Mouse (Mus musculus) limb, embryonic 11.5 days (tissue): ENCODE results near the gene Cuedc1. TPM values are rescaled to one million over a fixed set of nuclear protein-coding genes. Genes with fewer than 3 reads are reported as not detected.

ENCODE experiments used
- ATAC-seq: fragments of 200-750 bp; cut with Nextera tagmentation; 2 replicates; pipeline ENCODE4 v1.8.0; 2017; ENCODE audit warnings: low read depth; ENCODE audit not compliant: insufficient number of reproducible peaks, low FRiP score, low TSS enrichment
- DNase-seq: peaks from one replicate; pipeline ENCODE4 v3.0.0-alpha.2; 2015; ENCODE audit warnings: low spot score
- H3K27ac ChIP-seq: fragments of 300-500 bp; sonication (generic); replicated peaks from 2 replicates; pipeline ENCODE4 v1.5.1; 2014; ENCODE audit warnings: low read depth, mild to moderate bottlenecking, low read length
- H3K27me3 ChIP-seq: fragments of 300-500 bp; sonication (generic); 2 replicates; pipeline ENCODE4 v1.6.1; 2014; ENCODE audit warnings: mild to moderate bottlenecking, low read length, mixed read lengths; ENCODE audit not compliant: control insufficient read depth, insufficient read depth
- H3K36me3 ChIP-seq: fragments of 300-500 bp; sonication (generic); 2 replicates; pipeline ENCODE4 v1.6.1; 2014; ENCODE audit warnings: mild to moderate bottlenecking, low read length, moderate library complexity, mixed read lengths; ENCODE audit not compliant: control insufficient read depth, insufficient read depth
- H3K4me1 ChIP-seq: fragments of 300-500 bp; sonication (generic); 2 replicates; pipeline ENCODE4 v1.6.1; 2014; ENCODE audit warnings: low read length, mixed read lengths; ENCODE audit not compliant: control insufficient read depth, insufficient read depth
- H3K4me2 ChIP-seq: fragments of 300-500 bp; sonication (generic); 2 replicates; pipeline ENCODE4 v1.6.1; 2014; ENCODE audit warnings: low read depth, mild to moderate bottlenecking, moderate library complexity; ENCODE audit not compliant: severe bottlenecking
- H3K4me3 ChIP-seq: fragments of 300-500 bp; sonication (generic); 2 replicates; pipeline ENCODE4 v1.5.1; 2014; ENCODE audit warnings: low read depth, low read length
- H3K9ac ChIP-seq: fragments of 300-500 bp; sonication (generic); 2 replicates; pipeline ENCODE4 v1.6.1; 2014; ENCODE audit warnings: mild to moderate bottlenecking, low read length
- H3K9me3 ChIP-seq: fragments of 300-500 bp; sonication (generic); 2 replicates; pipeline ENCODE4 v1.6.1; 2016; ENCODE audit warnings: low read length; ENCODE audit not compliant: control insufficient read depth
- WGBS: fragments of 180-500 bp; shearing (Covaris S2); extraction: QIAGEN DNeasy Blood & Tissue Kit; methylation state at CpG from one replicate; pipeline ENCODE4 v1.1.7; 2014; 5-methylcytosine and 5-hydroxymethylcytosine counted together
- polyA plus RNA-seq: library from polyadenylated mRNA; unstranded; fragments of >200 nt; fragmentation: Nextera tagmentation; extraction: Ambion mirVana; gene quantifications from 2 replicates; pipeline ENCODE4 v1.2.1, GENCODE M21; 2014

Gene Cuedc1
- polyA plus RNA-seq, 1 experiment from 2014 or later: 14.3 TPM

DNA sequence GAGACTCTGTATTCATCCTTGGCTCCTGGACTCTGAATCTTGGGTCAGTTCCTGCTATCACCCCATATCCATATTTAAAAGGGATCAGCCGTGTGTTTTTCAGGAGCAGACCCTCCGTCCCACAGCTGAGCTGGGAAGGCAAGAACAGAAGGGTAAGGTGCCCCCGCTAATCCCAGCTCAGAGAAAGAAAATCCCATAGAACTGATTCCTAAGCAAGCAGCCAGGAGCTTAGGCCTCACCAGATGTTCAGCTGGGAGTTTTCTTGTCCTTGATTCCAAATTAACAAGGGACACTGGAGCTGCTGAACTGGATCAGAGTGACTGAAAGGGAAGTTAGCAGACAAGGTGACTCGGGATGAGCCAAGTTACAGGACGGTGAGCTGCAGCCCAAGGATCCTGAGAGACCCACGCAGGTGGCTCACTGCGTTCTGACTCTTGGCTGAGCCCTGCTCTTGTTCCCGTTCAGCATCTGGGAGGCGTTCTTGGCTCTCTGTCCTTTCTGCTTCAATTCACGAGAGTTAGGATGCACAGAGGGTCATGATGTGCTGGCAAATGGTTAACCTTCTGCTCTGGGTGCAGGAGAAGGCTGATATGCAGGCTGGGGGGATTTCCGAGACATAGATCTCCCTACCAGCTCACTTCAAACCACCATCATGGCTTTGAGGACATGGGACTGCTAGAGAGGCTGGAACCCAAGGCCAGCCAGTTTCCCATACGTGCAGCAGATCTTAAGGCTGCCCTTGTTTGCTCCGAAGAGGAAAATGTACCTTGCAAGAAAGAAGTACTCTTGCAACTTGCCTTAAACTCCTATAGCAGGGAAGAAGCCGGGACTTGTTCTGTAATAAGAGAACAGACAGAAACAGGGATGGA lies 88.5 kb downstream of the Cuedc1 start:
- Histone ChIP-seq H3K27me3 (no peaks in the 10 kb centered on the region), H3K36me3 (no peaks in the 10 kb centered on the region), H3K27ac (no peak overlapping the region), H3K4me2 (no peak overlapping the region), H3K4me1 (peaks cover 33% of the 10 kb centered on the region), H3K9ac (no peak overlapping the region), H3K4me3 (no peak overlapping the region), H3K9me3 (no peaks in the 10 kb centered on the region)
- DNase-seq: no peak
- WGBS: 83% methylated on average over 14 of the region's 14 CpGs
- ATAC-seq: no peak

DNA sequence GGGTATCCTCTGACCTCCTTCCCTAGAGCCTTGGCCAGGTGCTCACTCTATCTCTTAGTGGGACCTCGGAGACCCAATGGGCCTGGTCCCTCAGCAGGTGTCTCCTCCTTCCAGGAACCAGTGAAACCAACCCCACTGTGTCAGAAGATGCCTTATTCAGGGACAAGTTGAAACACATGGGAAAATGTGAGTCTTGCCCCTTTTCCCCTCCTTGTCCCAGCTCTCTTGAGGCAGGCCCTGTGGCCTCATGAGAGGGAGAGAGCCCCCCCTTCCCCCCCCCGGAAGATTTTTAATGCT lies 89.0 kb downstream of the Cuedc1 start:
- WGBS: 39% methylated on average over 2 of the region's 2 CpGs
- peaks cover 27% of the 10 kb centered on the region for H3K4me1 ChIP-seq
- H3K4me2 ChIP-seq: peak overlapping the region; percentile 33; the same call in 1 of the 2 replicates
- H3K9me3 ChIP-seq: no peaks in the 10 kb centered on the region
- no peak overlapping the region for H3K9ac ChIP-seq
- no peak overlapping the region for H3K27ac ChIP-seq
- H3K4me3 ChIP-seq: no peak overlapping the region
- H3K27me3 ChIP-seq: no peaks in the 10 kb centered on the region; the same call in 1 of the 2 replicates
- H3K36me3 ChIP-seq: no peaks in the 10 kb centered on the region
- no peak for ATAC-seq
- DNase-seq: no peak

DNA sequence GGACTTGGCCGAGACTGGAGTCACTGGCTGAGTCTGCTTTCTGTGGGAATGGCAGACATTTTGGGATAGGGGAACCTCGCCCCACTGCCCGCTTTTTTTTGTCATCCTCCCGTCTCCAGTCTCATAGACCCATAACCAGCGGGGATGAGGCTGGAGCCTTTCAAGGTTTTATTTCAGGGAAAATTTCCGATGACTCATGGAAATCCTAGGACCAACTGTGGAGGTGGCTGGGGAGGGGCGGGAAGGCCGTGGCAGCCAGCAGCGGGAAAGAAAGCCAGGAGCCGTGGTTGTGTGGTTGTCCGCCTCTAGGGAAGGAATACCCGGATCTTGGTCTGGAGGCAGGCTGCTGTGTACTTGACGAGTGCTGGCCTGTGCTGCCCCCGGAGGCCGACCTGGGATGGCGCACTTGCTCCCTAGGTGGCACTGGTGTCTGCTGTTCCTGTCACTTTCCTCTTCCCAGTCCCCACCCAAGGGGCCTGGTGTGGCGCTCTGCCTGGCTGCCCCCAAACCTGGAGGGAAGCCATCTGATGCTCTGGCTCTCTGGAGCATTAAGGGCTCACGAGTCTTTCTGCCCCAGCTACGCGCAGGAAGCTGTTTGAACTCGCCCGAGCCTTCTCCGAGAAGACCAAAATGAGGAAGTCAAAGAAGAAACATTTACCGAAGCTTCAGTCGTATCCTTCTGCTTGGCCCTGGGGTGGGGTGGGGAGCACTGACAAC lies 89.7 kb downstream of the Cuedc1 start:
- H3K36me3 ChIP-seq: no peaks in the 10 kb centered on the region
- 16% methylated on average over 25 of the region's 25 CpGs for WGBS
- no peak overlapping the region for H3K27ac ChIP-seq
- ATAC-seq (peak; percentile 84), DNase-seq (peak; percentile 88)
- H3K27me3 ChIP-seq: peaks cover 7% of the 10 kb centered on the region
- H3K4me2 ChIP-seq: peak overlapping the region; percentile 33
- 0 out of 2 replicates have a peak overlapping the region, but pooled peaks have one; percentile 43 for H3K9ac ChIP-seq
- H3K9me3 ChIP-seq: no peaks in the 10 kb centered on the region
- peaks cover 24% of the 10 kb centered on the region for H3K4me1 ChIP-seq
- 0 out of 2 replicates have a peak overlapping the region, but pooled peaks have one; percentile 3 for H3K4me3 ChIP-seq

DNA sequence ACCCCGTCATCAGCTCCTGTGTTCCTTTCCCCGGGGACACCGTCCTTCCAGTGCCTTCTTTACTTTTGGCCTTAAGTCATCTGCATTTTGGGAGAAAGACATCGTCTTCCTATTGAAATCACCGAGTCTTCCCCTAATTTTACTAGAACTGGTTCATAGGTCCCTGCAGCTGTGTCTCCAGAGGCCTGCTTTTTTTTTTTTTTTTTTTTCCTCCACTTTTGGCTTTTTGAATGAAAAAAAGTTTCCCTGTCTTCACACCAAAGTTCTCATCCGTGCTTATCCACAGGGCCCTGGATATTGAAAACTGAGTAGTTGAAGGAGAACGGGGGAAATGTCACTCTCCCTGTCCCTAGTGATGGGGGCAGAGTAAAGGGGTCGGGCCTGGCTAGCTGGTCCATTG lies 90.4 kb downstream of the Cuedc1 start:
- Histone ChIP-seq H3K9ac (no peak overlapping the region), H3K4me3 (no peak overlapping the region)

DNA sequence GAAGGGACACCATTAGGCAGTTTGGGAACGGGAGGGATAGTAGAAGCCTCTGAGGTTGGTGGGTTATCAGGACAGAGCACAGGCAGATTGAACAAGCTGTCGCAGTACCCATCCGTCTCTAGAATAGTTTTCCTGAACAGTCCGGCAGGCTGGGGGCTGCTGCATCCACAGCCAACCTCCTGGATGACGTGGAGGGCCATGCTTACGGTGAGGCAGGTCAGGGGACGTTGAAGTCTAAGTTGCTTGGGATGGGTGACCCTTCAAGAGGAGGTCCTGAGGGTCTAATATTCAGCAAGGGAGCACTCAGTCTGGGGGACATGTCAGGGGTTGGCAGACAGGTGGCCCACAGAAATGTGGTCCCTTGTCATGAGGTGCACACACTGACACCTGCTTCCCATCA lies 90.8 kb downstream of the Cuedc1 start:
- Histone ChIP-seq H3K9ac (no peak overlapping the region), H3K4me3 (no peak overlapping the region), H3K9me3 (no peaks in the 10 kb centered on the region), H3K4me1 (peaks cover 27% of the 10 kb centered on the region), H3K4me2 (no peak overlapping the region), H3K27ac (no peak overlapping the region), H3K36me3 (no peaks in the 10 kb centered on the region), H3K27me3 (peaks cover 17% of the 10 kb centered on the region)
- WGBS: 86% methylated on average over 7 of the region's 7 CpGs
- ATAC-seq (no peak), DNase-seq (no peak)

More for the DNA sequence above, 90.4 kb downstream of the Cuedc1 start:
- H3K27ac ChIP-seq: no peak overlapping the region
- no peak for DNase-seq
- no peaks in the 10 kb centered on the region for H3K36me3 ChIP-seq
- no peaks in the 10 kb centered on the region for H3K9me3 ChIP-seq
- H3K4me1 ChIP-seq: peaks cover 26% of the 10 kb centered on the region
- H3K4me2 ChIP-seq: no peak overlapping the region
- ATAC-seq: no peak
- WGBS: 57% methylated on average over 8 of the region's 8 CpGs
- H3K27me3 ChIP-seq: peaks cover 13% of the 10 kb centered on the region

DNA sequence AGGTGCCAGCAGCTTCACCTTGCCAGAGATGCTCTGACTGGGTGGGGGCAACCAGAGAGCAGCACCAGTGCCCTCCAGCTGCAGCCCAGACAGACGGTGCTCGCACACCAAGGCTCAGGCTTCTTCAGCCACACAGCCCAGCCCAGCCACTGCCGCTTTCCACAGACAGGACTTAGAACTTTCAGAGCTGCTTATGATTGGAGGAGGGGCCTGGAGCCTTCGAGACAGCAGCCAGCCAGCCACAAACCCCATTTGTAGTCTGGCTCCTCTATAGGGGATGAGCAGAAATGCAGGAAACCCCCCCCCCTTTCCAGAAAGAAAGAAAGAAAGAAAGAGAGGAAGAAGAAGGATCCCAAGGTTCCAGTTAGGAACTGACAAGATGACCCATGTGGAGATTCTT lies 94.7 kb downstream of the Cuedc1 start:
- WGBS: 6% methylated on average over 4 of the region's 4 CpGs
- no peak overlapping the region for H3K4me2 ChIP-seq
- 0 out of 2 replicates have a peak, but pooled peaks have one; percentile 13 for ATAC-seq

DNA sequence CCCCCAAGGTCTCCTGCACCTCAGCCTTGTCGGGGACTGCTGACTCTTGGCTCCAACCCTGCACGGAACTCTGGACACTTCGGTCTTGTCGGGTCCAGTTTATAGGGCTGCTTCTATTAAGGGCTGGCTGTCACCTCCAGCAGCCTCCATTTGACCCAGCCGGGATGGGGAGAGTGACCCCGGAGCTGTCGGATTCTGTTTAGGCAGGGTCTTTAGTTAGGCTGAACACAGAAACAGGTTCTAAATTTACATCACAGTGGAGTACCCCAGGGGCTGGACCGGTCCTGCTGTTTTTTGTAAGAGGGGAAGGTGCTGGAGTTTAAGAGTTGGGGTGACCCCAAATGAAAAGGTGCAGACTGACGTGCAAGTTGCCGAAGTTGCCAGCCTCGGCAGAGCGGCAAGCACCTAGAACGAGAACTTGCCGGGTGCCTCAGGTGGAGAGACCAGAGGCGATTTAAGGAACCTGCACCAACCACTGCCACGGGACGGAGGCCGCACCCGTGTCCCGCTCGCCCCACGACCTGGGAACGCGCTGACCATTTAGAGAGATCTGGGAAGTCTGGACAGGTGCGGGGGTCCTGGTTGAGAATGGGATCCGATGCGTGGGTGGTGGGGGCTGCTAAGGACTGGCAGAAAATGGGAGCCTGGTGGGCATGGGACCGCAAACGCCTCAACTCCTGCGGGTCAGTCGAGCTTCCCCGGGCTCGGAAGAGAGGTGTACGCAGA lies 95.4 kb downstream of the Cuedc1 start:
- no peak for ATAC-seq
- Histone ChIP-seq H3K27ac (no peak overlapping the region), H3K27me3 (peaks cover 25% of the 10 kb centered on the region), H3K36me3 (no peaks in the 10 kb centered on the region), H3K4me3 (peak overlapping the region; percentile 19), H3K4me1 (peaks cover 16% of the 10 kb centered on the region), H3K9me3 (no peaks in the 10 kb centered on the region), H3K4me2 (peak overlapping the region; percentile 35), H3K9ac (no peak overlapping the region)
- WGBS: 4% methylated on average over 34 of the region's 34 CpGs
- DNase-seq: peak; percentile 53

More for the DNA sequence above, 94.7 kb downstream of the Cuedc1 start:
- Histone ChIP-seq H3K9me3 (no peaks in the 10 kb centered on the region), H3K27me3 (peaks cover 25% of the 10 kb centered on the region), H3K9ac (no peak overlapping the region), H3K36me3 (no peaks in the 10 kb centered on the region), H3K4me1 (peaks cover 20% of the 10 kb centered on the region), H3K27ac (no peak overlapping the region), H3K4me3 (no peak overlapping the region)
- no peak for DNase-seq
